Mouse (Mus musculus) erythroblast, embryonic 14.5 days (primary cell): Measurements from ENCODE around the gene Stra6.

Source experiments
- GATA1 ChIP-seq: IDR thresholded peaks from 2 replicates; pipeline ENCODE4 v1.6.1; 2012; ENCODE audit warnings: low read length, inconsistent platforms, mixed read lengths
- TAL1 ChIP-seq: IDR thresholded peaks from 3 replicates; pipeline ENCODE4 v1.6.1; 2012; ENCODE audit warnings: low read length, inconsistent platforms, mixed read lengths

GRCm38 (mm10) chr9:58160315-58160714 lies 96.7 kb downstream of the Stra6 start:
- TF ChIP-seq TAL1: no peak
- TF ChIP-seq GATA1: no peak
